Mouse (Mus musculus) heart, adult 2 months (tissue): ENCODE results near the gene Fkbp5.

Experiments used
- CTCF ChIP-seq: fragments of 200-600 bp; IDR thresholded peaks from 2 replicates; pipeline ENCODE4 v1.8.1; 2022; ENCODE audit warnings: antibody characterized with exemption, mild to moderate bottlenecking, moderate library complexity
- EP300 ChIP-seq: fragments of 200-500 bp; IDR thresholded peaks from 2 replicates; pipeline ENCODE4 v1.6.1; 2011; ENCODE audit warnings: low read depth, low read length, control low read depth; ENCODE audit not compliant: insufficient read depth
- POLR2A ChIP-seq: fragments of 200-500 bp; IDR thresholded peaks from 2 replicates; pipeline ENCODE4 v1.6.1; 2011; ENCODE audit warnings: mild to moderate bottlenecking, low read depth, low read length, control low read depth; ENCODE audit not compliant: insufficient read depth

DNA sequence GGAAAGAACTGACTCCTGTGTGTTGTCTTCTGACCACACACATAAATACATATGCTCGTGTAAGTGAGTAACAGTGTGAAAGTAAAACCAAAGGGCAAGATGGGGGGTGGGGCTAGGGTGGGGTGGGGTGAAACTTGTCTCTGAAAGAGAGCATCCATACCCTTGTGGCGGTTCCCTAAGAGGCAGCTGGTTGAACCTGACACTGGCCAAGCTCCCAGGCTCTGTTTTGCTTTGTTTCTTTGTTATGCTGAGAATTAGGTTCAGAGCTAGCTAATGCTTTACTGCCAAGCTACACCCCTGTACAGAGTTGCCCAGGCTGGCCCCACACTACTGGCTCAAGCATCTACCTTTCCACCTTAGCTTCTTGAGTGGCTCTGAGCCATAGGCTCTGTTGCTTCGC lies 16.9 kb downstream of the Fkbp5 start:
- no peak for TF ChIP-seq CTCF
- TF ChIP-seq POLR2A: no peak
- TF ChIP-seq EP300: no peak
